19 mouse cellular contexts compared by ENCODE assay signal in the genomic region with DNA sequence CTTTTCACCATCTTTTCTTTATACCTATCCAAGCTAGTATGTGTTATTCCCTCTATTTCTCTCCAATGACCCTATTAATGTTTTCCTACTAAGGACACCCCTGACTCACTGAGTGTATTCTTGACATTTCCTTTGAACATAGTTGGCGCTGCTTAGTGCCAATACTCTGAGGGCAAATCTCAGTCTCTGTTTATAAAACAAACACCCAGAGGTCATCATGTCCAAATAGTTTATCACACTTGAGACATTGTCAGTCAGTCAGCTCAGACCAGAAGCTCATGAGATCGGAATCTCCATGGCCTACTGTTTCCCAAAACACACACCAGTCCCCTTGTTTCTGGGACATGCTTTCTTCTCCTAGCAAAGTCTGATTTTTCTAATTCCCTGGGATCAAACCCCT.
DNase-seq lines count a peak whose midpoint lies in the region; ATAC-seq and TF ChIP-seq lines count a peak whose summit lies in the region.
"Had no signal": no experiment of that assay in that cellular context is flagged by ENCODE, and none has a peak within 500 bp of the region (broad histone marks: within the 10 kb centered on the region; RNA-seq: fewer than 3 reads in every experiment).

No protein-coding gene starts in this region.

- TF ChIP-seq POLR2A in liver, adult 2 months (IDR thresholded peaks at IDR 0.05; ENCODE audit: extremely low read depth, insufficient read depth, low read length): no peak

- H3K27me3 ChIP-seq in liver, adult 2 months (ENCODE audit: control insufficient read depth, insufficient read depth, low read length): no peaks in the 10 kb centered on the region
- H3K27me3 ChIP-seq in liver, embryonic 12.5 days (replicated peaks): no peaks in the 10 kb centered on the region
- H3K27me3 ChIP-seq in lung, postnatal 0 days (replicated peaks; ENCODE audit: insufficient read depth, low read length): no peaks in the 10 kb centered on the region
- H3K27me3 ChIP-seq: embryonic facial prominence, embryonic 15.5 days; forebrain, embryonic 15.5 days; heart, embryonic 15.5 days had no signal

- peak; percentile 58 for TF ChIP-seq EP300 in lung, postnatal 0 days (IDR thresholded peaks at IDR 0.05)

- H3K9ac ChIP-seq in liver, adult 2 months (ENCODE audit: low read depth, low read length): no peak overlapping the region
- no peak overlapping the region for H3K9ac ChIP-seq in liver, embryonic 12.5 days
- H3K9ac ChIP-seq in lung, postnatal 0 days (replicated peaks; ENCODE audit: low read depth): no peak overlapping the region
- H3K9ac ChIP-seq: embryonic facial prominence, embryonic 15.5 days; forebrain, embryonic 15.5 days; heart, embryonic 15.5 days; hindbrain, embryonic 14.5 days had no signal

- H3K36me3 ChIP-seq in liver, adult 2 months (ENCODE audit: control insufficient read depth, insufficient read depth, low read length): no peaks in the 10 kb centered on the region
- H3K36me3 ChIP-seq in liver, embryonic 12.5 days: no peaks in the 10 kb centered on the region
- H3K36me3 ChIP-seq in lung, postnatal 0 days (ENCODE audit: insufficient read depth, low read length): no peaks in the 10 kb centered on the region
- H3K36me3 ChIP-seq: embryonic facial prominence, embryonic 15.5 days; forebrain, embryonic 15.5 days; heart, embryonic 15.5 days; hindbrain, embryonic 10.5 days had no signal

- no peak for ATAC-seq in liver, embryonic 12.5 days
- ATAC-seq in lung, postnatal 0 days: peak; percentile 65
- ATAC-seq: forebrain, embryonic 15.5 days; intestine, postnatal 0 days had no signal

- no peak for TF ChIP-seq CTCF in liver, adult 2 months (IDR thresholded peaks at IDR 0.05; ENCODE audit: low read depth, low read length)
- TF ChIP-seq CTCF in lung, postnatal 0 days (IDR thresholded peaks at IDR 0.05): no peak

- H3K4me1 ChIP-seq in liver, adult 2 months (ENCODE audit: control insufficient read depth, insufficient read depth, low read length): no peaks in the 10 kb centered on the region
- no peaks in the 10 kb centered on the region for H3K4me1 ChIP-seq in liver, embryonic 12.5 days
- peaks cover 3% of the 10 kb centered on the region; the same call in 1 of the 2 replicates for H3K4me1 ChIP-seq in lung, postnatal 0 days (ENCODE audit: insufficient read depth, low read depth, low read length)
- H3K4me1 ChIP-seq: forebrain, embryonic 15.5 days; heart, embryonic 15.5 days; hindbrain, embryonic 10.5 days had no signal

- H3K79me2 ChIP-seq in liver, adult 2 months (ENCODE audit: control insufficient read depth, insufficient read depth, low read length): no peaks in the 10 kb centered on the region

- no peak overlapping the region for H3K4me2 ChIP-seq in liver, embryonic 12.5 days
- no peak overlapping the region for H3K4me2 ChIP-seq in lung, postnatal 0 days (replicated peaks; ENCODE audit: low read depth, low read length)
- H3K4me2 ChIP-seq: embryonic facial prominence, embryonic 15.5 days; forebrain, embryonic 15.5 days; heart, embryonic 11.5 days; heart, embryonic 15.5 days; hindbrain, embryonic 14.5 days had no signal

- 27% methylated on average over 2 of the region's 2 CpGs for WGBS in liver, adult 2 months
- 55% methylated on average over 2 of the region's 2 CpGs for WGBS in liver, embryonic 12.5 days (ENCODE audit: insufficient replicate concordance)
- 18% methylated on average over 2 of the region's 2 CpGs for WGBS in lung, postnatal 0 days

- DNase-seq in liver, adult 2 months (ENCODE audit: extremely low read depth, low read depth, low spot score): peak; percentile 75
- peak; percentile 53 for DNase-seq in adipocyte (ENCODE audit: low spot score)
- DNase-seq in lung, postnatal 0 days (ENCODE audit: low spot score): peak; percentile 23
- peak; percentile 62 for DNase-seq in lung, postnatal 36 days
- DNase-seq in T-cell, adult 2 months (ENCODE audit: low spot score): no peak
- no peak for DNase-seq in ovary, adult 18-20 months (ENCODE audit: low spot score)
- DNase-seq: adrenal gland, postnatal 14 days; cerebellum, adult 18-20 months; cerebellum, postnatal 14 days; gastrocnemius, postnatal 14 days; heart, adult 2 months had no signal

- no peak overlapping the region for H3K27ac ChIP-seq in liver, adult 2 months (replicated peaks; ENCODE audit: insufficient read depth, low read depth, low read length)
- H3K27ac ChIP-seq in liver, embryonic 12.5 days: no peak overlapping the region
- H3K27ac ChIP-seq in lung, postnatal 0 days (ENCODE audit: low read length): no peak overlapping the region
- H3K27ac ChIP-seq: embryonic facial prominence, embryonic 15.5 days; forebrain, embryonic 15.5 days; heart, adult 2 months; heart, embryonic 15.5 days; hindbrain, embryonic 10.5 days; hindbrain, embryonic 14.5 days had no signal

- no peak overlapping the region for H3K4me3 ChIP-seq in liver, adult 2 months (ENCODE audit: insufficient read depth, low read depth, low read length)
- no peak overlapping the region for H3K4me3 ChIP-seq in liver, embryonic 12.5 days
- no peak overlapping the region for H3K4me3 ChIP-seq in lung, postnatal 0 days (ENCODE audit: low read depth, low read length)
- H3K4me3 ChIP-seq: embryonic facial prominence, embryonic 15.5 days; forebrain, embryonic 15.5 days; heart, adult 2 months; heart, embryonic 15.5 days; hindbrain, embryonic 10.5 days had no signal

- no peaks in the 10 kb centered on the region for H3K9me3 ChIP-seq in liver, embryonic 12.5 days (replicated peaks)
- no peaks in the 10 kb centered on the region for H3K9me3 ChIP-seq in lung, postnatal 0 days (ENCODE audit: low read length)
- H3K9me3 ChIP-seq: embryonic facial prominence, embryonic 15.5 days; forebrain, embryonic 15.5 days; heart, embryonic 15.5 days; hindbrain, embryonic 10.5 days had no signal

Comparison
In these comparisons a context has a peak if more than half of its experiments do, and no peak if none do; other contexts are left out.
1. DNase-seq: peak in liver, adult 2 months (single experiment), adipocyte (single experiment), lung, postnatal 0 days (single experiment) and lung, postnatal 36 days (single experiment); none in T-cell, adult 2 months (single experiment) and ovary, adult 18-20 months (single experiment).